Mouse (Mus musculus) testis, adult 2 months (tissue): ENCODE measurements around the gene Gm8251.

ENCODE experiments used
- CTCF ChIP-seq: fragments of 200-500 bp; IDR thresholded peaks from 2 replicates; pipeline ENCODE4 v1.5.1; 2012; ENCODE audit warnings: low read depth, mild to moderate bottlenecking, inconsistent platforms, low read length, moderate library complexity; ENCODE audit not compliant: control insufficient read depth, insufficient read depth, insufficient replicate concordance
- POLR2A ChIP-seq: fragments of 200-500 bp; IDR thresholded peaks from 2 replicates; pipeline ENCODE4 v1.6.1; 2012; ENCODE audit warnings: low read depth, mild to moderate bottlenecking, inconsistent platforms, low read length, moderate library complexity; ENCODE audit not compliant: control insufficient read depth

- no peak for TF ChIP-seq CTCF
- TF ChIP-seq POLR2A, result no peak
These were observed 28.8 kb downstream of the Gm8251 start for GRCm38 (mm10) chr1:44032948-44033347.
